Mouse (Mus musculus) bone marrow macrophage, adult 2 months (primary cell): ENCODE measurements around the gene Xdh. TPM values are rescaled to one million over a fixed set of nuclear protein-coding genes. Genes with fewer than 3 reads are reported as not detected.

Source experiments
- H3K27ac ChIP-seq: 2 replicates; pipeline ENCODE4 v1.5.1; 2012; ENCODE audit warnings: low read depth, low read length; ENCODE audit not compliant: insufficient read depth
- H3K4me1 ChIP-seq: 2 replicates; pipeline ENCODE4 v1.6.1; 2012; ENCODE audit warnings: low read length; ENCODE audit not compliant: control insufficient read depth, insufficient read depth
- H3K4me3 ChIP-seq: 2 replicates; pipeline ENCODE4 v1.5.1; 2012; ENCODE audit warnings: mild to moderate bottlenecking, low read length, moderate library complexity; ENCODE audit not compliant: insufficient read depth
- CTCF ChIP-seq: IDR thresholded peaks from 2 replicates; pipeline ENCODE4 v1.5.1; 2012; ENCODE audit warnings: low read depth, mild to moderate bottlenecking, low read length, moderate library complexity
- POLR2A ChIP-seq: IDR thresholded peaks from 2 replicates; pipeline ENCODE4 v1.6.1; 2012; ENCODE audit warnings: mild to moderate bottlenecking, low read depth, low read length, borderline replicate concordance
- polyA plus RNA-seq: library from polyadenylated mRNA; stranded (reverse); fragments of >200 nt; gene quantifications from 2 replicates; pipeline ENCODE4 v1.2.4, GENCODE M21; 2012; ENCODE audit not compliant: missing spikeins, insufficient read depth, insufficient read length

Gene Xdh
- polyA plus RNA-seq, 1 experiment = 187 TPM

DNA sequence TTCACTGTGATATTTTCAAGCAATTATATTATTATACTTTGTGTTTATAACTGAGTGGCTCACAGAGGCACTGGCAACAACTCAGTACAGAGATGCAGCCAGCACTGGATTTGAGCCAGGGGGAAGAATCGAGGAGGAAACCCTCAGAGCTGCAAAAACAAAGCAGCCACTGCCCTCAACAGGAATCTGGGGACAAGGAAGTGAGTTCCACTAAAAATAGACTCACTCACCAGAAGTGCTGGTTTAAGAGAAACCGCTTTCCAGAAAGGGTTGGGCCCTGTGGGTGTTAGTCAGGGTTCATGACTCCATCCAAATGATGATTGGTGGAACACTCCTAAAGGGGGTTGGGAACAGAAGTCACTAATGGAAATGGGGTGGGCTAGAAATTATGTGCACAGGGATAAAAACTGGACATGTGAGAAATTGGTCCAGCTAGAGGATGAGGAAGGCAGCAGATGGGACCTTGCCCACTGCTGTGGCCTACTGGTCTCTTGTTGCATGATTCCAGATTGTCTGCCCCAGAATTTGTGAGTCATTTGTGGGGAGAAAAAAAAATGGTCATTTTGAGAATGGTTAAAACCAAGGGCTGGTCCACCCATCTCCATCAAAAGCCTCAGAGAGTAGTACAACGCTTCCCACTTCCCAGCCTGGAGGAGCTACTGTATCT, 20.5 kb upstream of the Xdh start:
- Histone ChIP-seq H3K4me1 (peaks cover 38% of the 10 kb centered on the region), H3K27ac (peak overlapping the region; percentile 86), H3K4me3 (no peak overlapping the region)
- no peak for TF ChIP-seq POLR2A
- TF ChIP-seq CTCF = no peak

DNA sequence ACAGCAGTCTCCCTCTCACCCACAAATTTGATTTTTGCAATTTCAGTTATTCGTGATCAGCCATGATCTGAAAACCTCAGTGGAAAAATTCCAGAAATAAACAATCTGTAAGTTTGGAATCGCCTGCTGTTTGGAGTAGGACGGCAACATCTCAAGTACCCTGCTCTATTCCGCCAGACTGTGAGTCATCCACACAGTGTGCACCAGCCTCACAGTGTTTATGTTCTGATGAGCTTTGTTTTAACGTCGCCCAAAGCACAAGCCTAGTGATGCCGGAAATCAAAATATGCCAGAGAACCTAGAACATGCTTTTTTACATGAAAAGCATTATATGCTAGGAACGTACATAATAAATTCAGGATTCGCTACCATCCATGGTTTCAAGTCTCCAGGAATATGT, 14.9 kb upstream of the Xdh start:
- Histone ChIP-seq H3K27ac (no peak overlapping the region), H3K4me3 (no peak overlapping the region), H3K4me1 (peaks cover 8% of the 10 kb centered on the region)
- no peak for TF ChIP-seq POLR2A
- TF ChIP-seq CTCF = no peak

DNA sequence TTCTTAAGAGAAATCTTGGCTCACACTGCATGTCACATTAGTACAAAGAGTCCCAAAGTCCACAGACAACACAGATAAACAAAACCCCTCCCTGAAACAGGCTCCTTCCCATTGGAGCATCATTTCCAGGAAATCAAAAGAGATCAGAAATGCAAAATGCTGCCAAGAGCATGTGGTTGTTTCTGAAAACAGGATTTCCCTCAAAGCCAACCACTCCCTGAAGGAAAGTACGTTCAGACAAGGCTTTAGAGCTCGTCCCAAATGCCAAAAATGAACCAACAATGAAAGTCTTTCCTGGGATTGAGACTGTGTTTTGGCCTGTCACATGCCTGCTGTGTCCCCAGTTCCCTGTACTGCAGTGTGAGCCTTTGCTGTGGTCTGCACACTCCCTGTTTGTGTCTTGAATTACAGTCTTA, 12.6 kb upstream of the Xdh start:
- Histone ChIP-seq H3K4me3 (no peak overlapping the region), H3K4me1 (peaks cover 2% of the 10 kb centered on the region; the same call in 1 of the 2 replicates), H3K27ac (no peak overlapping the region)
- no peak for TF ChIP-seq CTCF
- no peak for TF ChIP-seq POLR2A

GRCm38 (mm10) chr17:73961801-73962403, 11.9 kb upstream of the Xdh start:
- Histone ChIP-seq H3K27ac (no peak overlapping the region), H3K4me3 (no peak overlapping the region), H3K4me1 (peaks cover 4% of the 10 kb centered on the region)
- TF ChIP-seq POLR2A (no peak), CTCF (no peak)

DNA sequence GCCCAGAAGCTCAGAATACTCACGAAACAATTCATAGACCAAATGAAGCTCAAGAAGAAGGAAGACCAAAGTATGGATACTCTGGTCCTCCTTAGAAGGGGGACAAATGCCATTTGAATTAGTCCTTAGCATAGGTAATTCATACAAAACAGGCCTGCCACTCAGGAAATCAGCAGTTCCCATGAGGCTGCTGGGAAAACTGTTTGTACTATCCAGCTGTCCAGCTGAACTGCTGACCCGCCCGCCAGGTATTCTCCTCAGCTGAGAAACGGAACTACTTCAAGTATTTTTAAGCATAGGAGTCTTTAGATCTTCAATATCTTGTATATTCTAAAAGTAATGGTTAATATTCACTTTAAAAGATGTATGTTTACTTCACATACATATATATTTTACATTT, 10.7 kb upstream of the Xdh start:
- TF ChIP-seq CTCF = no peak
- TF ChIP-seq POLR2A = no peak
- no peak overlapping the region for H3K4me3 ChIP-seq
- no peak overlapping the region for H3K27ac ChIP-seq
- peaks cover 5% of the 10 kb centered on the region for H3K4me1 ChIP-seq

GRCm38 (mm10) chr17:73952103-73952521, 2.1 kb upstream of the Xdh start:
- H3K4me1 ChIP-seq = peaks cover 47% of the 10 kb centered on the region
- peak overlapping the region; percentile 37; the same call in 1 of the 2 replicates for H3K4me3 ChIP-seq
- peak overlapping the region; percentile 91 for H3K27ac ChIP-seq
- TF ChIP-seq POLR2A = no peak
- TF ChIP-seq CTCF = no peak

DNA sequence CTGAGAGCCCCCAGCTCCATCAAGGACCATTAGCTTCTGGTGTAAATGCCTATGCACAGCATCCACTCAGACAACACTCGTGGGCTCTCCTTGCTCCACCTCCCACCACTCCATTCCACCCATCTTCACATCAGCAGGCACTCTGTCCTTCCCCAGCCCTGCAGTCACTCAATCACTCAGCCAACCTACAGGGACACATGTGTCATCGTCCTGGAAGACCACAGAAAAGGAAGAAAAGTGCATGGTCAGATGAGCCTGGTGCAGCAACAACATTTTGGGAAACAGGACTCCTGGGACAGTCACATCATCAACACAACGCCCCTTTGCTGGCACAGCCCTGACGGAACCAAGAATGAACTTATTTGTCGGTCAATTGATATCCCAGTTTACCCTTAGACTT, 974 bp upstream of the Xdh start:
- Histone ChIP-seq H3K4me1 (peaks cover 52% of the 10 kb centered on the region), H3K27ac (peak overlapping the region; percentile 79), H3K4me3 (no peak overlapping the region)
- TF ChIP-seq POLR2A (no peak), CTCF (no peak)

DNA sequence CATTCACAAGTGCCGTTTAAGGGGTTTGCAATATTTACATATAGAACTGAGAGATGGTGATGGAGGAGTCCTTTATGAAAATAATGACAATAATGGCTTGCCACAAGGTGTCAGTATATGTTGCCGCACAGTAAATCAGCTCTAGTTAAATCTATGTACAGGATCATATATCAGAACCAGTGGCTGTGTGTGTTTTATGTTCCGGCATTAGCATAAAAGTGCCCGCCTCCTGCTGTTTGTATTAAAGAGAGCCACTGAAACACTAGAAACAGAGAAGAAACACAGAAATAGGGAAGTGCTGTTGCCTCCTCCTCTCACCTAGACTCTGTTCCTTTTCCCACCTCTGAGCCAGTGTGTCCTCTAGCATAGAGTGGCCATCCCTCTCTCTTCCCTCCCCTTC, 498 bp downstream of the Xdh start:
- TF ChIP-seq POLR2A = no peak
- TF ChIP-seq CTCF = no peak
- H3K27ac ChIP-seq = peak overlapping the region; percentile 79
- H3K4me1 ChIP-seq = peaks cover 62% of the 10 kb centered on the region
- peak overlapping the region; percentile 64 for H3K4me3 ChIP-seq

DNA sequence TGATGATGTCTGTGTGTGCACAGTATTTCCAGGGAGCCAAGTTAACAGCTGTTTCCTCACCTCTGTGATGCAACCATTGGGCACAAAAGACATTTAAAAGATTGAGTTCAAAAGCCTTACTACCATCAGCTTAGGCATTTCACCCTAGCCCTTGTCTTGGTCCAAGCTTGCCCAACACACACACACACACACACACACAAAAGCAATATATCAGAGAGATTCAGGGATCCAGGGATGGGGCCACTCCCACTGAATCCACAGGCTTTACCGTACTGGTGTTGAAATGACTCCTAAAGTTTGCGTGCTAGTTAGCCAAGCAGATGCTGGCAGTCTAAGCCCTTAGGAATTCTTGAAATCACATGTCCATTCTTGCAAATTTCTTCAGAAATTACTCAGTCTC, 1.2 kb downstream of the Xdh start:
- peak overlapping the region; percentile 64 for H3K4me3 ChIP-seq
- H3K4me1 ChIP-seq = peaks cover 67% of the 10 kb centered on the region
- peak overlapping the region; percentile 79 for H3K27ac ChIP-seq
- no peak for TF ChIP-seq CTCF
- no peak for TF ChIP-seq POLR2A

DNA sequence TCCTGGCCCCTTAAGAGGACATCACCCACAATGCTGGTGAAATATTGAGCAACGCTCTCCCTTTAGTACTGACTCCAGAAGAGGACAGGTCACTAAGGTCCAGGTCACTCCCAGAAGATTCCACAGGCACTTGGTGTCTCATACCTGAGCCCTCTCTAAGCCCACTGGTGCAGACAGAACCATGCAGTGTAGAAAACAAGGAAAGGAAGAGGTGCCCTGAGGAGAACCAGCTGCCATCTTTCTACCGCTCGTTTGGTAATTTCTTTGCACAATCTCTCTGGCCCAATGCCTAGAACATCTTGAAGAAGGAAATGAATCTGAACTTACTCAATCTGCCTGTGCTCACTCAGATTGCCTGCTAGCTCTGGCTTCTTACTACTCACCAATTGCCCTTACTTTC, 2.0 kb downstream of the Xdh start:
- peak overlapping the region; percentile 64 for H3K4me3 ChIP-seq
- peak overlapping the region; percentile 95 for H3K27ac ChIP-seq
- peaks cover 69% of the 10 kb centered on the region for H3K4me1 ChIP-seq
- TF ChIP-seq CTCF = no peak
- TF ChIP-seq POLR2A = no peak

DNA sequence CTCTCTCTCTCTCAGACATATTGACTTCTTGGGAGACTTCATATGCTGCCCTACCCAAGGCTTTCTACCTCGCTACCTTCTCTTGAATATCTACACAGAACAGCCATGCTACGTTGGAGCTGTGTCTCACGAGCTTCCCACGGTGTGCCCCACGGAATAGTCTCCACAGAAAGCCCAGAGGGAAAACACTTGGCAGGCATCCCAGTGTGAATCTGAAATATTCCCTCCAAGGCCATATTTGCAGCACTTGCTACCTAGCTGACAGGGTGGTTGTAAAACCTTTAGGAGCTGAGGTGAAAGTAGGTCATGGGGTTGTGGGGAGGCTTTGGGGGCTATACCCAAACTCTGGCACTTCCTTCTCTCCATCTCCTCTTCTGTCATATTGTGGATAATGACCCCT, 3.1 kb downstream of the Xdh start:
- H3K4me3 ChIP-seq = no peak overlapping the region
- TF ChIP-seq CTCF (no peak), POLR2A (no peak)
- H3K4me1 ChIP-seq = peaks cover 63% of the 10 kb centered on the region
- no peak overlapping the region for H3K27ac ChIP-seq
